Mouse (Mus musculus) lung, adult 10 weeks (tissue): Measurements from ENCODE around the gene Synpo2l. TPM values are rescaled to one million over a fixed set of nuclear protein-coding genes. Genes with fewer than 3 reads are reported as not detected.

Source experiments
- polyA plus RNA-seq: library from polyadenylated mRNA; stranded (reverse); fragments of 350-450 nt; fragmentation: Illumina TruSeq; extraction: RNeasy Lipid Tissue Mini Kit (QIAGEN cat#74804); gene quantifications from one replicate; pipeline ENCODE4 v1.2.3, GENCODE M21; 2014; ENCODE audit warnings: low read depth, low replicate concordance; ENCODE audit not compliant: insufficient read depth

The Synpo2l gene
- polyA plus RNA-seq = 0.87 TPM

DNA sequence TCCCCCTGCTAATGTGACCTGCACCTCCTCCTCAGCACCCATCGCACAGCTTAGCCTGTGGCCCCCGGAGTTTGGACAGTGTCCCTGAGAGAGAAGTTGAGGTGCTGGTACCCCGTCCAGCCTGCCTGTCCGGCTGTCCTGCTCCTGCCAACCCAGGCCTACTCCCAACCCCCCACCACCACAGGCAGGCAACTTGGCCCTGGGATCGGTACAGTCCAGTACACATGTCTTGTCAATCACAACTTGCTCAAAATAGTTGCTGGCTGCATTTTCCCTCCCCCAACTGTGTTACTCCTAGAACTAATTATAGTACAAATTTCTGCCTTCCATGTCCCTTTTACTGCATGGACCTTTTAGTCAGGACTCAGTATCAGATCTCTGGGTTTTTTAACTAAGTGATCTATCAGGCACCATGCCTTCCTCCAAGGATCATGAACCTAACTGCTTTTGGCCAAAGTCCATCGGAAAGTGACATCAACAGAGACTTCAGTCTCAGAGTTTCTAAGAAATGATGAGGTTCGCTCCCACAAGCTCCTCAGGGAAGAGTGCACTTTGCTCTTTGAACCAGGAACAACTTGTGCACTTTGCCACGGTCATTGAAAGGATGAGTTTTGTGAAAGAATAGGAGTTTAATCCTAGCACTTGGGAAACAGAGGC lies at the start of gene Synpo2l:
Gene Synpo2l (minus strand): TSS at position 201 of the 657 bp plus-strand sequence.

GRCm38 (mm10) chr14:20707201-20708190 lies 39.3 kb upstream of the Synpo2l start, which contains the start of gene Zswim8:
Gene Zswim8 (plus strand): TSS chr14:20707552.

DNA sequence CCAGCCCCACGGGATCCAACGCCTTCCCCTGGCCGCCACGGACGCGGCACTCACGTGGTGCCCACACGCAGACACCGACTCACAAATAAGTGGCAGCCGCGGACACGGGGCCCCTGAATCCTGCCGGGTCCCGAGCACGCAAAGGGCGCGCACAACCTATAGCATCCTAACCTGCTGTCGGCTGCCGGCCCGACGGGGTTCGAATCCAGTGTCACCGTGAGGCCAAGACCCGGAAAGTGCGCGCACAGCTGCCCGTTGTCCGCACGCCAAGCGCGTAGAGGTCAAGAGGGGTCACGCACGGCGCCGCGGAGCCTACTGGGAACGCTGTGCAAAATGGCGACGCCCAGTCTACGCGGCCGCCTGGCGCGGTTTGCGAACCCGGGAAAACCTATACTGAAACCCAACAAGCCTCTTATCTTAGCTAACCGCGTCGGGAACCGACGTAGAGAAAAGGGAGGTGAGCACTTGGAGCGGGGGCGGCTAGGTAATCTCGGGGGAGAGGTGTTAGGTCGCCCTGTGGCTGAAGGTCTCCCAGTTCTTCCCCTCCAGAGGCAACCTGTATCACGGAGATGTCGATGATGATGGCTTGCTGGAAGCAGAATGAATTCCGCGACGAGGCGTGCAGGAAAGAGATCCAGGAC lies 34.7 kb upstream of the Synpo2l start, which contains the start of gene Chchd1:
Gene Chchd1 (plus strand): TSS at position 266 of the 641 bp plus-strand sequence.

DNA sequence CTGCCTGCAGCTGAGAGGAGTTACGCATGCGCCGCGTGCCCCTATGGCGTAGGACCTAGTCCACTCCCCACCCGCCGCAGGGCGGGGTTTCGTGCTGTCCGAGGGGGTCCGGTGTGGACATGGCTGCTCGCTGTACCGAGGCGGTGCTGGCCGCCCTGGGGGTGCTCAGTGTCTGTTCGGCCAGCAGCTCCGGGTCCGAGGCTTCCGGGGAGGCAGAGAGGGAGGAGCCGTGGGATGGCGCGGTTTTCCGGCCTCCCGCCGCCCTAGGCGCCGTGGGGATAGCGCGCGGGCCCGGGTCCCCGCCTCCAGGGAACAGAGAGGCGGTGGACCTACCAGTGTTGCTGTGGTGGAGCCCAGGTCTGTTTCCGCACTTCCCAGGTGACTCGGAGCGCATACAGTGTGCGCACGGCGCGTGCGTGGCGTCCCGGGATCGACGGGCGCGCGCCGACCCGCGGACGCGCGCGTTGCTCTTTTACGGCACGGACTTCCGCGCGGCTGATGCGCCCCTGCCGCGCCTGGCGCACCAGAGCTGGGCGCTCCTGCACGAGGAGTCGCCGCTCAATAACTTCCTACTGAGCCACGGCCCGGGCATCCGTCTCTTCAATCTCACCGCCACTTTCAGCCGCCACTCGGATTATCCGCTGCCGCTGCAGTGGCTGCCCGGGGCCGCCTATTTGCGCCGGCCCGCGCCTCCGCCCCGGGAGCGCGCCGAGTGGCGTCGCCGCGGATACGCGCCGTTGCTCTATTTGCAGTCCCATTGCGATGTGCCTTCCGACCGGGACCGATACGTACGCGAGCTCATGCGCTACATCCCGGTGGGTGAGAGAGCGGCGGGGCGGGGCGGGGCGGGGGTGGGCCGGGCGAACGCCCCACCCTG lies 27.0 kb upstream of the Synpo2l start, which contains the start of gene Fut11:
Gene Fut11 (plus strand): TSS at position 85 of the 877 bp plus-strand sequence.

DNA sequence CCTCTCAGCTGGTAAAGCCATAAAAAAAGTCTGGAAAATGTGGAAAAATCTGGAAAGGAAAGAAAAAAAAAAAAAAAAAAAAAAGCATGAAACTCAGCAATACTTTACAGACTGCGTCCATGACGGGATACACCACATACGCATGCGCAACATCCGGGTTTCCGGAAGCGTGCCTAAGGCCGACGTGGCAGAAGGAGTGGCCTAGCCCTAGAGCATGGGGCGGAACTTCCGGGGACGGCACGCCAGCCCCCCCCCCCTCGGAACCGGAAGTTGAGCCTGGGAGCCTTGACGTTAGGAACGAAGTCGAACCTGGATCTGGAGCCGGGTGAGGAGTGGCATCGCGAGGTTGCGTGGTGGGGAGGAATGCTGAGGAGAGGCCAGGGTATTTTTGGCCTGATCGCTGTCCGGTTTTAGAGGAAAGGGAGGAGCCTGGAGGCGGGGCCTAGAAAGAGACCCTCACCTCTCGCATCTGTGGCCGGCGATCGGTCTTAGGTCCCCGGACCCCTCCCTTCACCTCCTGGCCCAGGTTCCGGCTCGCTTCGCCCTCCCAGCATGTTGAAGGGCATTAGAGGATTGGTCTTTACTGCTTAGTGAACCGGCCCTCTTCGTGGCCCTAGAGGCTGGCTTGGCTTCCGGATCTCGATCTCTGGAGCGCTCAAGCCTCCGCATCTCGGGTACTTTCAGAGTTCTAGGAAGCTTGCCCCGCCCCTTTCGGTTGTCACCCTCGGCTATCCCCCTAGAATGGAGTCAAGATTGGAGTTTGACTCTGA lies 6.1 kb upstream of the Synpo2l start, which contains the start of gene Sec24c:
Gene Sec24c (plus strand): TSS at position 245 of the 770 bp plus-strand sequence.

GRCm38 (mm10) chr14:20656361-20656760 lies 11.8 kb downstream of the Synpo2l start, which contains the start of gene Myoz1:
Gene Myoz1 (minus strand): TSS chr14:20656540.

GRCm38 (mm10) chr14:20640644-20641437 lies 27.3 kb downstream of the Synpo2l start, which contains the start of gene Usp54:
Gene Usp54 (minus strand): TSS chr14:20641063.

Other genes with a start within 250 kb of the Synpo2l start
- 3.1 TPM for gene Cfap70, start 216.1 kb downstream of the Synpo2l start, polyA plus RNA-seq
- 69.0 TPM for gene Anxa7, start 188.2 kb downstream of the Synpo2l start, polyA plus RNA-seq
- 0.38 TPM for gene Mss51, start 171.5 kb downstream of the Synpo2l start, polyA plus RNA-seq
- gene Ppp3cb, start 121.8 kb downstream of the Synpo2l start, polyA plus RNA-seq = 27.9 TPM
- gene Usp54, start 27.3 kb downstream of the Synpo2l start, polyA plus RNA-seq = 7.0 TPM
- 0.24 TPM for gene Myoz1, start 11.8 kb downstream of the Synpo2l start, polyA plus RNA-seq
- gene Sec24c, start 6.0 kb upstream of the Synpo2l start, polyA plus RNA-seq = 30.6 TPM
- gene Fut11, start 26.6 kb upstream of the Synpo2l start, polyA plus RNA-seq = 11.0 TPM
- gene Chchd1, start 34.7 kb upstream of the Synpo2l start, polyA plus RNA-seq = 110 TPM
- 33.3 TPM for gene Zswim8, start 39.2 kb upstream of the Synpo2l start, polyA plus RNA-seq
- 11.4 TPM for gene Ndst2, start 66.2 kb upstream of the Synpo2l start, polyA plus RNA-seq
- gene Camk2g, start 125.7 kb upstream of the Synpo2l start, polyA plus RNA-seq = 13.8 TPM
- 6.6 TPM for gene Plau, start 168.3 kb upstream of the Synpo2l start, polyA plus RNA-seq